Mouse (Mus musculus): Measurements from ENCODE around the gene Mgat5. TPM values are rescaled to one million over a fixed set of nuclear protein-coding genes. Genes with fewer than 3 reads are reported as not detected.

Mgat5 gene
- polyA plus RNA-seq, 2 experiments, result 6.6 to 8.4 TPM

- no peak for DNase-seq (ENCODE audit: low spot score)
- WGBS, result 87% methylated on average over 5 of the region's 5 CpGs
- no peak overlapping the region for H3K4me3 ChIP-seq (replicated peaks; ENCODE audit: low read length)
- TF ChIP-seq POLR2A (IDR thresholded peaks at IDR 0.05; ENCODE audit: borderline replicate concordance, extremely low read depth, insufficient read depth, insufficient read length), result no peak
- H3K36me3 ChIP-seq (ENCODE audit: control insufficient read depth, insufficient read depth, low read length), result no peaks in the 10 kb centered on the region
- no peak overlapping the region for H3K9ac ChIP-seq (ENCODE audit: low read depth, low read length, severe bottlenecking)
- no peaks in the 10 kb centered on the region for H3K27me3 ChIP-seq (ENCODE audit: control insufficient read depth, insufficient read depth, low read length)
- no peak overlapping the region for H3K27ac ChIP-seq (replicated peaks; ENCODE audit: low read depth, low read length)
- H3K9me3 ChIP-seq (ENCODE audit: control insufficient read depth, low read length), result no peaks in the 10 kb centered on the region
- no peak for ATAC-seq (ENCODE audit: low FRiP score, low read depth)
- H3K4me1 ChIP-seq (ENCODE audit: control insufficient read depth, insufficient read depth, low read length), result 0 out of 2 replicates have a peak, but pooled peaks cover under 1% of the 10 kb centered on the region
- no peak overlapping the region for H3K4me2 ChIP-seq (replicated peaks; ENCODE audit: low read depth, low read length, severe bottlenecking)
Observed at GRCm38 (mm10) chr1:127354152-127354551, 149.3 kb downstream of the Mgat5 start.

- no peak for TF ChIP-seq POLR2A (IDR thresholded peaks at IDR 0.05; ENCODE audit: borderline replicate concordance, extremely low read depth, insufficient read depth, insufficient read length)
- Histone ChIP-seq H3K36me3 (ENCODE audit: control insufficient read depth, insufficient read depth, low read length) (no peaks in the 10 kb centered on the region), H3K9ac (ENCODE audit: low read depth, low read length, severe bottlenecking) (no peak overlapping the region), H3K27ac (replicated peaks; ENCODE audit: low read depth, low read length) (no peak overlapping the region), H3K27me3 (ENCODE audit: control insufficient read depth, insufficient read depth, low read length) (no peaks in the 10 kb centered on the region), H3K4me3 (replicated peaks; ENCODE audit: low read length) (no peak overlapping the region), H3K4me2 (replicated peaks; ENCODE audit: low read depth, low read length, severe bottlenecking) (no peak overlapping the region), H3K4me1 (ENCODE audit: control insufficient read depth, insufficient read depth, low read length) (no peaks in the 10 kb centered on the region), H3K9me3 (ENCODE audit: control insufficient read depth, low read length) (no peaks in the 10 kb centered on the region)
- ATAC-seq (ENCODE audit: low FRiP score, low read depth) (no peak), DNase-seq (ENCODE audit: low spot score) (no peak)
- WGBS, result 78% methylated on average over 3 of the region's 3 CpGs
Observed at GRCm38 (mm10) chr1:127355034-127355433, 150.2 kb downstream of the Mgat5 start.

DNA sequence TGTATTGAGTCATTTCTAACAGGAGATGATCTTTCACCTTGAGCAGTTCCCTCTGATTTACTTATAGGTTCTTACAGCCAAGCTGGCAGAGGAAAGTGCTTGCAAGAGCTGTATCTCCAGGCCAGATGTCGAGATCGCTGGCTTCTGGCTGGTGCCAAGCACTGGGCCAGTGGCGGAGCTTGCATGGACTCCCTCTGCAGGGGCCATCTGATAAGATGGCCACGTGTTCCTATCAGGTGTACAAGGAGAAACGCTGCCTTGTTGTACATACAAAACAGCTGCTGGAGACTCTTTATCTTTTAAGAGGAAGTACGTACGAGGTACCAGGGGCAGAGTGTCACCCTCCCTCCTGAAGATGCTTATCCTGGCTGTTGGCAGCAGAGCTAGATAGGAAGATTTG, 158.8 kb downstream of the Mgat5 start:
- Histone ChIP-seq H3K4me2 (replicated peaks; ENCODE audit: low read depth, low read length, severe bottlenecking) (no peak overlapping the region), H3K9ac (ENCODE audit: low read depth, low read length, severe bottlenecking) (no peak overlapping the region), H3K27me3 (ENCODE audit: control insufficient read depth, insufficient read depth, low read length) (no peaks in the 10 kb centered on the region), H3K27ac (replicated peaks; ENCODE audit: low read depth, low read length) (no peak overlapping the region), H3K9me3 (ENCODE audit: control insufficient read depth, low read length) (no peaks in the 10 kb centered on the region), H3K4me1 (ENCODE audit: control insufficient read depth, insufficient read depth, low read length) (no peaks in the 10 kb centered on the region), H3K4me3 (replicated peaks; ENCODE audit: low read length) (no peak overlapping the region), H3K36me3 (ENCODE audit: control insufficient read depth, insufficient read depth, low read length) (peaks cover 16% of the 10 kb centered on the region)
- TF ChIP-seq POLR2A (IDR thresholded peaks at IDR 0.05; ENCODE audit: borderline replicate concordance, extremely low read depth, insufficient read depth, insufficient read length), result no peak
- ATAC-seq (ENCODE audit: low FRiP score, low read depth), result no peak
- WGBS, result 90% methylated on average over 7 of the region's 7 CpGs
- DNase-seq (ENCODE audit: low spot score), result no peak

GRCm38 (mm10) chr1:127365706-127366105, 160.9 kb downstream of the Mgat5 start:
- no peak for TF ChIP-seq POLR2A (IDR thresholded peaks at IDR 0.05; ENCODE audit: borderline replicate concordance, extremely low read depth, insufficient read depth, insufficient read length)
- no peak overlapping the region for H3K4me3 ChIP-seq (replicated peaks; ENCODE audit: low read length)
- no peaks in the 10 kb centered on the region for H3K27me3 ChIP-seq (ENCODE audit: control insufficient read depth, insufficient read depth, low read length)
- no peak for ATAC-seq (ENCODE audit: low FRiP score, low read depth)
- H3K36me3 ChIP-seq (ENCODE audit: control insufficient read depth, insufficient read depth, low read length), result peaks cover 16% of the 10 kb centered on the region
- H3K9ac ChIP-seq (ENCODE audit: low read depth, low read length, severe bottlenecking), result no peak overlapping the region
- no peaks in the 10 kb centered on the region for H3K4me1 ChIP-seq (ENCODE audit: control insufficient read depth, insufficient read depth, low read length)
- 81% methylated on average over 5 of the region's 5 CpGs for WGBS
- no peaks in the 10 kb centered on the region for H3K9me3 ChIP-seq (ENCODE audit: control insufficient read depth, low read length)
- no peak overlapping the region for H3K4me2 ChIP-seq (replicated peaks; ENCODE audit: low read depth, low read length, severe bottlenecking)
- DNase-seq (ENCODE audit: low spot score), result no peak
- H3K27ac ChIP-seq (replicated peaks; ENCODE audit: low read depth, low read length), result no peak overlapping the region

- Histone ChIP-seq H3K27ac (replicated peaks; ENCODE audit: low read depth, low read length) (no peak overlapping the region), H3K4me1 (ENCODE audit: control insufficient read depth, insufficient read depth, low read length) (no peaks in the 10 kb centered on the region), H3K4me3 (replicated peaks; ENCODE audit: low read length) (no peak overlapping the region), H3K27me3 (ENCODE audit: control insufficient read depth, insufficient read depth, low read length) (no peaks in the 10 kb centered on the region), H3K36me3 (ENCODE audit: control insufficient read depth, insufficient read depth, low read length) (peaks cover 16% of the 10 kb centered on the region), H3K4me2 (replicated peaks; ENCODE audit: low read depth, low read length, severe bottlenecking) (no peak overlapping the region), H3K9ac (ENCODE audit: low read depth, low read length, severe bottlenecking) (no peak overlapping the region), H3K9me3 (ENCODE audit: control insufficient read depth, low read length) (no peaks in the 10 kb centered on the region)
- no peak for DNase-seq (ENCODE audit: low spot score)
- 68% methylated on average over 10 of the region's 10 CpGs for WGBS
- ATAC-seq (ENCODE audit: low FRiP score, low read depth), result no peak
- TF ChIP-seq POLR2A (IDR thresholded peaks at IDR 0.05; ENCODE audit: borderline replicate concordance, extremely low read depth, insufficient read depth, insufficient read length), result no peak
Observed at GRCm38 (mm10) chr1:127366111-127366510, 161.3 kb downstream of the Mgat5 start.

DNA sequence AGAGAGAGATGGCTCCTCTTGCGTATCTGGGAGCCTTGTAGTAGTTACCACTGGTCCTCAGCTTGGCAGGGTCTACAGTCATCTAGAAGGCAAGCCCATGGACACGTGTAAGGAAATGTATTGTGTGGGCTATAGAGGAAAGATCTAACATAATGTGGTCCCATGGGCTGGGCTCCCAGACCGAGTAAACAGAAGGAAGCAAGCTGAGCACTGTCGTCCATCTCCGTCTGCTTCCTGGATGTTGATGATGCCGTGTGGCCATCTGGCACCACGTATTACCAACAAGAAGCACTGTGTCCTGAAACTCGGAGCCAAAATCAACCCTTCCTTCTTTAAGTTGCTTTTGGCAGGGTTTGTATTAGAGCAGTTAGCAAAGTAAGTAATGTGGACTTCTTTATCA, 163.7 kb downstream of the Mgat5 start:
- no peaks in the 10 kb centered on the region for H3K9me3 ChIP-seq (ENCODE audit: control insufficient read depth, low read length)
- 85% methylated on average over 8 of the region's 8 CpGs for WGBS

More for the DNA sequence above, 163.7 kb downstream of the Mgat5 start:
- Histone ChIP-seq H3K27ac (replicated peaks; ENCODE audit: low read depth, low read length) (no peak overlapping the region), H3K4me2 (replicated peaks; ENCODE audit: low read depth, low read length, severe bottlenecking) (no peak overlapping the region), H3K36me3 (ENCODE audit: control insufficient read depth, insufficient read depth, low read length) (peaks cover 16% of the 10 kb centered on the region), H3K9ac (ENCODE audit: low read depth, low read length, severe bottlenecking) (no peak overlapping the region), H3K27me3 (ENCODE audit: control insufficient read depth, insufficient read depth, low read length) (no peaks in the 10 kb centered on the region), H3K4me1 (ENCODE audit: control insufficient read depth, insufficient read depth, low read length) (no peaks in the 10 kb centered on the region), H3K4me3 (replicated peaks; ENCODE audit: low read length) (no peak overlapping the region)
- no peak for ATAC-seq (ENCODE audit: low FRiP score, low read depth)
- TF ChIP-seq POLR2A (IDR thresholded peaks at IDR 0.05; ENCODE audit: borderline replicate concordance, extremely low read depth, insufficient read depth, insufficient read length), result no peak
- DNase-seq (ENCODE audit: low spot score), result no peak
